Mouse (Mus musculus): ENCODE measurements around the gene Aldh3b2.

Gene Aldh3b2

DNA sequence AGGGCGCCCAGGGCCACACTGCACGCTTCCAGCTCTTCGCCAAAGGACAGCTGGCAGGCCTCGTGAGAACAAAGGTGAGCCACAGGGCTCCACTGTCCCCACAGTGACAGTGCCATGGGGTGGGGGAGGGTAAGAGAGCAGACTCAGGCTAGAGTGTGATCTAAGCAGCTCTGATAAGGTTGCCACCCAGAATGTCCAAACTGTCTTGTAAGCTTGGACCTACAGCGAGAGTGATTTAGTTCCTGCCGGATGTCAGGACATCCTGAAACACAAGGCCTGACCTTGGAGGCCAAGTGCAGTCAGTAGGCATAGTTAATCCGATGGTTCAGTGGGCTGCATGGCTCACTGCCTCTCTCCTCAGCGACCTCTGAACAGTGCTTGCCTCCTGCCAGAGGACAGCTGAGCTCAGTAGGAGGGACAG is 13.1 kb downstream of the Aldh3b2 start:
- no peak for DNase-seq (ENCODE audit: low read depth in 1 of 2, low spot score in 2 of 2)

DNA sequence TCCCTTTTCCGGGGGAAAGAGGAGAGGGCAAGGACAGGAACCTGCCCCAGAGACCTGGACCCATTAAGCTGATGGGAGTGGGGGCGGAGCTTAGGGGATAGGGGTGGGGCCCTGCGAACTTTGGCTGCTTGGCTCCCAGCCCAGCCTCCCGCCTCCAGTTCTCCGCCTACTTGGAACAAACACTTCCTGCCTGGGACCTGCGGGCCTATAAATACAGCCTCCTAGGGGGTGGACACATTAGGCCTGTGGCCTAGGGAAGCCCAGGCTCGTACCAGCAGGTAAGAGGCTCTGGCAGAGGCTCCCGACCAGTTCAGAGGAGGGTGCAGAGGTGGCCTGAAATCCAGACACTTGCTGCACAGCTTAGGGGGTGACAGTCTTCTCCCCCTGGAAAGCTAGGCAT is 14.2 kb downstream of the Aldh3b2 start, which contains the start of gene Acy3:
Gene Acy3 (plus strand): TSS at position 237 of the 400 bp plus-strand sequence.
- no peak for DNase-seq (ENCODE audit: low read depth in 1 of 2, low spot score in 2 of 2)

DNA sequence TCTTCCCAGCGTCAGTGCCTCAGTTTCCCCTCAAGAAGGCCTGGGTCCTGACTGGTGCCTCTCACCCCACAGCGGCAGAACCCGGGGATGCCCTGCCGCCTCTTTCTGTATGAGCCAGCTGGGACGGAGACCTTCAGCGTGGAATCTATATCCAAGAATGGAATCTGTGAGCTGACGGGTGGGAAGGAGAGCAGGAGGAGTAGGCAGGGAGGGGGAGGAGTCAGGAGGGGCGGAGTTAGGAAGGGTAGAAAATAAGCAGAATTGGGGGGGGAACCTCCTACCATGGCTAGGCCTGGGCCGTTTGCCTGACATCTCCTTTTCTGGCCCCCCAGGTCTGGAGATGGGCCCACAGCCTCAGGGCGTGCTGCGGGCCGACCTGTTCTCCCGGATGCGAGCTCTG is 15.9 kb downstream of the Aldh3b2 start:
- DNase-seq (ENCODE audit: low read depth in 1 of 2, low spot score in 2 of 2), result no peak

DNA sequence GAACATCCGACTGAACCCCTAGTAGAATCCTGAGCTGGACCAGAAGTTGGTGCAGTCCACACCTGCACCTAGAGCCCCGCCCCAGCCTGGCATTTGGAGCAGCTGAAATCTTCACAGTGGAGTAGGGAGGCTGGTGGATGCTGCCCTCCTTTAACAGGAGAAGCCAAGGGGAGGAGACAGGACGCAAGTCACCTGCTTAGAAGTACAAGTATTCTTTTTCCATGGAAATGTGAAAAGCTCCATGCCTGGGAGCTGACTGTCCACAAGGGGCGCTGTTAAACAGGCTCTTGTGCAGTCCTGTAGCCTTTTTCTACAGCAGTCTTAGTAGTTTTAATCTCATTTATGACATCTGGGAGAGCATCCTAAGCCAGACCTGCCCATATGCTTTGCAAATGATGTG is 16.6 kb downstream of the Aldh3b2 start:
- no peak for DNase-seq (ENCODE audit: low read depth in 1 of 2, low spot score in 2 of 2)

DNA sequence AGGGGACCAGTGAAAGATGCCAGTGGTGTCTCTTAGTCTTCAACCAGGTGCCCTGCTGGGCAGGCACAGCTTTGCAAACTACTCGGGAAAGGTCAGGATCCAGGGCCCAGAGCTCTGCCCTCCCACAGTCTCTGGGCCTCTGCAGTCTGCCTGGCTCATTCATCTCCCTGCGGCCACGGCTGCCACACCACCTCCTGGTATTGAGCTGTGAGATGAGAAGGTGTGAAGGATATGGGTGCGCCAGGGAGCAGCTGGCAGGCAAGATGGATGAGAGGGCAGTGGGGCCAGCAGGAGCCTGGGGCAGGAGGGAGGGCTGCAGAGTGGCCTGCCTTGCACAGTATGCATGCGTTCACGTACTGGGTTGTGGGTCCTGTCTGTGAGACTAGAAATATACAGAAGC is 18.7 kb downstream of the Aldh3b2 start:
- no peak for DNase-seq (ENCODE audit: low read depth in 1 of 2, low spot score in 2 of 2)

DNA sequence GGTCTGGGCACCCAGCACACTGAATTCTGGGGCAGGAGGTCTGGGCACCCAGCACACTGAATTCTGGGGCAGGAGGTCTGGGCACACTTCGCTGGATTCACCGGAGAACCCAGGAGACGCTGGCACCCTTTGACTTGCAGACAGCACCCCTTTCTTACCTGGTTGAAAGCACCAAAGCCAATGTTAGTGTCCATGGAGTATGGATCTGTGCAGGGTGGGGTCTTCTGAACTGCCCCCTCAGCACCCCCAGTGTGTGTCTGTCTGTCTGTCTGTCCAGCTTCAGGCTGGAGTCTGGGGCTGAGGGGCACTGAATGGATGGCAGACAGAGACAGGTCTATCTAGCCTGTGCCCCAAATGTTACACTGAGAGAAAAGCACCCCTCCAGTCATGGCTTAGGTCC is 19.4 kb downstream of the Aldh3b2 start:
- DNase-seq (ENCODE audit: low read depth in 1 of 2, low spot score in 2 of 2), result no peak

DNA sequence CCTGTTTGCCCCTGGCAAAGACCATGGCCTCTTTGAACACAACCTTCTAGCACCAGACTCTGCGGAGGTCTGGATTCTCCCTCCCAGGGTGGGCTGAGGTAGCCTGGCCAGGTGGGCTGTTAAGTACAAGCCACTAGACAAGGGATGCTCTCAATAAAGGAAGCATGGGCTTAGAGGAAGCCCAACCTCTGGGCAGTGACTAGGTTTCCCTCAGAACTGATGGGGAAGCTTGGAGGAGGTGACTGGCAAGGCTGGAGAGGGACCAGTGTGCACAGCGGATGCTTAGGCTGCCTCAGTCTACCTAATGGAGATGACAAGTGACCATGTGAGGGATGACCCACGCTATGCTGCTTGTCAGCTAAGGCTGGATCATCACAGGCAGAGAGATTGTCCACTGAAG is 19.8 kb downstream of the Aldh3b2 start:
- DNase-seq (ENCODE audit: low read depth in 1 of 2, low spot score in 2 of 2), result no peak

DNA sequence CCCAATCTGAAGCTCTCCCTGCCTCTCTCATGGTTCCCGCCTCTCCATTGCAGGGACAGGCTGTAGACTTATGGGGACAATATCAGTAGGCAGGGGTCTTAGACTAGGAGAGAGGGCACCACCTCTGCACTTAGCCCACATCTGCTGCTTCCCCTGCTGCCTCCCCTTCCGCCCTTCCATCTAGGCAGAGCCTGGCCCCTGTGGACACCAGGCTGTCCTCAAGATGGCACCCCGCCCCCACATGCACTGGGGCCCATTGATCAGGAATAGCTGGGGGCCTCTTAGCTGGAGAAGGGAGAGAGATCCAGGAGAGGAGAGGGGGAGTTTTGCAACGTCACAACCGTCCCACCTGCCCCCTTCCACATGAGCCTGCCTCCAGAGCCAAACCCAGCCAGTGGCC is 20.3 kb downstream of the Aldh3b2 start, which contains the start of gene Tbx10:
Gene Tbx10 (plus strand): TSS at position 337 of the 400 bp plus-strand sequence.
- no peak for DNase-seq (ENCODE audit: low read depth in 1 of 2, low spot score in 2 of 2)

DNA sequence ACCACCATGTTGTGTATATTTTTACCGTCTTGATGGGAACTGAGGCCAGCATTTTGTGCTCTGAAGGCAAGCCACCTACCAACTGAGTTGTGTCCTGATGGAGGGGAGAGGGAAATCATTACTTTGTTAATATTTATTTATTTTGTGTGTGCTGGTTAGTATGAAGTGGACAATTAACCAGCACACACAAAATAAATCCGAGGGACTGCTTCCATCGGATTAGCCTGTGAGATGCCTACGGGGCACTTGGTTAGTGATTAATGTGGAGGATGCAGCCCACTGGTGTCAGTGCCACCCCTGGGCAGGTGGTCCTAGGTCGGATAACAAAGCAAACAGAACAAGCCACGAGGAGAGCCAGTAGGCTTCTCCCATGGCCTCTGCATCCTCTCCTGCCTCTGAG is 22.8 kb downstream of the Aldh3b2 start:
- DNase-seq (ENCODE audit: low read depth in 1 of 2, low spot score in 2 of 2), result no peak

DNA sequence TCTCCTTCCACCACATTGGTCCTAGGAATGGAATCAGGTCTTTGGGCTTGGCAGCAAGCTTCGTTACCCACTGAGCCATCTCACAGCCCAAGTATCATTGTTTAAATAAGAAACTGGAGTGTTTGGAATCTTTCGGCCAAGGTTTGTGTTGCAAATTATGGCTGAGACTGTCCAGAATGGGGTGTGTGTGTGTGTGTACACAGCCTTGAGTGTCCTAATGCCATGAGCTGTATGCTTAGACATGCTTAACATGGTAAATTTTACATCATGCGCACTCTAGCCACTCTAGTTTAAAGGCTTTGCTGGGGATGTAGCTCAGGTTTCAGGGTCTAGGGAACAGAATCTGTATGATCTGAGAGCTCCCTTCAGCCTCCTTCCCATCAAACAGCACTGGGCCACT is 23.4 kb downstream of the Aldh3b2 start:
- DNase-seq (ENCODE audit: low read depth in 1 of 2, low spot score in 2 of 2), result no peak

DNA sequence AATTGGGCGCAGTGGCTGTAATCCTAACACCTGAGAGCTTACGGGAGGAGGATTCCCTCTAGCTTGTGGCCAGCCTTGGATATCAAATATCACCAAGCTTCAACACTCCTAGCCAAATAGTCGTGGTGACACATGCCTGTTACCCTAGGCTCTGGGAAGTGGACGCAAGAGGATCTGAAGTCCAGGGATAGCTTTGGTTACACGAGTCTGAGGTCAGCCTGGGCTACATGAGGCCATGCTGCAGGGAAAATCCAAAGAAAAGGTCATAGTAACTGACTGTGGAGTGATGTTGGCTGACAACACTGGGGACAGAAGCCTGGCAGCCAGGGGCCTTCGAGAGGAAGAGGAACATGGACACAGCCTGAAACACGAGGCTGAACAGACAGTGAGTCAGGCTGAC is 24.0 kb downstream of the Aldh3b2 start:
- DNase-seq (ENCODE audit: low read depth in 1 of 2, low spot score in 2 of 2), result no peak

DNA sequence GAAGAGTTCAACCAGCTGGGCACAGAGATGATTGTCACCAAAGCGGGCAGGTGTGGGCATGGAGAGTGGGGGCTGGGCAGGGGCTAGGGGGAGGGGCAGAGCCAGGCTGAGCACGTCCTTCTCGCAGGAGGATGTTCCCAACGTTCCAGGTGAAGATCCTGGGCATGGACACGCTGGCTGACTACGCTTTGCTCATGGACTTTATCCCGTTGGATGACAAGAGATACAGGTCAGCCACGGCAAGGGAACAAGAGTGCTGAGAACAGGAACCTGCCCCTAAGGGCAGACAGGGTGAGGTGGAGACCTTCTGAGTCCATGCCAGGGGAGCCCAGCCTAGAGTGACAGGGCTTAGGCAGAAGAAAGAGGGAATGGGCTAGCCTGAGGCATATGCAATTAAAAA is 24.6 kb downstream of the Aldh3b2 start:
- DNase-seq (ENCODE audit: low read depth in 1 of 2, low spot score in 2 of 2), result no peak

DNA sequence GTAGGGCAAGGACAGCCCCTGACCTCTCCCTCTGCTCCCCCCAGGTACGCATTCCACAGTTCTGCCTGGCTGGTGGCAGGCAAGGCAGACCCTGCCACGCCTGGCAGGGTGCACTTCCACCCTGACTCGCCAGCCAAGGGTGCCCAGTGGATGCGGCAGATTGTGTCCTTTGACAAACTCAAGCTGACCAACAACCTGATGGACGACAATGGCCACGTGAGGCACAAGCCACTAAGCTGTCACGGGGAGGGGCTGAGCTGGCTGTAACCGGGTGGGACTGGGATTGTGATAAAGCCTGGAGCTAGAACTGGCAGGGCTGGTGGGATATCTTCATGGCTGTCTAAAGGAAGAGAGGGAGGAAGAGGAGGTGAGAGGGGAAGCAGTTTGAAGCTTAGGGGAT is 25.1 kb downstream of the Aldh3b2 start:
- no peak for DNase-seq (ENCODE audit: low read depth in 1 of 2, low spot score in 2 of 2)

DNA sequence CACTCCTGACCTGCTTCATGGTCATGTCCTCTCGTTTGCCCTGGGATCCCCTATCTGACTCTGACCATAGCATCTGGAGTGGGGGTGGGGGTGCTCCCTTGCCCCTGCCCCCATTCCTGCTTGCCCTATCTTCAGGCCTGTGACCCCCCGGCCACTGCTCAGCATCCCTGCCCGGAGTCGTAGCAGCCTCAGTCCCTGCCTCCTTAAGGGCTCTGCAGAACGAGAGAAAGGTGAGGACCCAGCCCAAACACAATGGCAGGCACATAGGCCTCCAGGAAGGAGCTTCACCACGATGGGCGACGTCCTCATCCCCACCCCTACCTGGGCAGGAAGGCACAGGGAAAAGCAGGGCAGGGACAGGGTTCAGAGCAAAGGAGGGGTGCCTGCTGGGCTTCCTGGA is 26.2 kb downstream of the Aldh3b2 start:
- DNase-seq (ENCODE audit: low read depth in 1 of 2, low spot score in 2 of 2), result no peak

DNA sequence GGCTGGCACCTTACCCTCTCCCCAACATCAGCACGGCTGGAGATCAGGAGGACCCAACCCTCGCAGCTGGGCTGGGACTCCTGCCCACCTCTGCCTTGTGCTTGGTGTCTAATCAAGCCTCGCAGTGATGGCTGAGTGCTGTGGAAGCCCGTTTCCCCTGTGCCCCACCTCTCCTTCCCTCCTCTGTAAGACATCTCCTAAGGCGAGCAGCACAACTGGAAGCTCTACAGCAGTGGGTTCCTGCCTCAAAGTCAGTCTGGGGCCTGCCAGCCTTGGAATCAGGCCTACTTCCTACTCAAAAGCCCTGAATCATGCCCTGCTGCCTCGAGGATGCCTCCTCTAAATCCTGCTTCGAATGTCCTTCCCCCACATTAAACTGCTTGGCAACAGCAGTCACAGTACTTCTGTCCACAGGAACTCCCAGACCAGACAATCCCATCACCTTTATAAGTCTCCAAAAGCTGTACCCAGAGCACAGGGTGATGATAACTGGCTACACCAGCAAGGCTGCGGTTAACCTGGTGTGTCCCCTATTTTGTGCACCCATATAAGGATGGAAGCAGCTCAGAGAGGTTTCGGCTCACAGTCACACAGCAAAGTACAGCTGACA is 27.1 kb downstream of the Aldh3b2 start:
- DNase-seq (ENCODE audit: low read depth in 1 of 2, low spot score in 2 of 2), result no peak

DNA sequence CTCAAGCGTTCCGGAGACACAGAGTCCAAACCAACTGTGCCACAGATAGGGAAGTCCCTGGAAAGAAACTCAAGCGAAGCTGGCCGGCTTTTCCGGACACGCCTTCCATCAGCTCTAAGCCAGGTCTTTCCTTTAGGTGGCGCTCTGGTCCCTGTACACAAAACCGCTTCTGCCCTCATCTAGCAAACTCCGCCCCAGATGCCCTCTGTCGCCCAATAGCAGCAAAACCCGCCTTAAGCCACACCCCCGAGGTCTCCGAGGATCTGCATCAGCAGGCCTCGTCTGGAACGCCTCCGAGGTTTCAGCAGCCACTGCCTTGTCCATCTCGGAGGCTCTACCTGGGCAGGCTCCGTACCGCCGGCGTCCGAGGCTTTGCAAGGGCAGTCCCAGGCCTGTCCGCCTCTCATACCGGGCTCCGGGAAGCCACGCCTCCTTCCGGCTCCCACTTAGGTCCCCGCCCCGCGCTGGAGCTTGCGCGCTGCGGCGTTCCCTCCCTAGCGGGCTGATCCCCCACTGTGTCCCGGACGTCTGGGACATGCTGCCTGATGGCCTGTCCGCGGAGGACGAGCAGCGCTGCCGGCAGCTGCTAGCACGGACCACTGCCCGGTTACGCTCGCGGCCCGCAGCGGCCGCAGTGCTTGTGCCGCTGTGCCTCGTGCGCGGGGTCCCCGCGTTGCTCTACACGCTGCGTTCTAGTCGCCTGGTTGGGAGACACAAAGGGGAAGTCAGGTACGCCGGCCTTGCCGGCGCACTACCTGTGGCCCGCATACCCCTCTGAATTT is 28.2 kb downstream of the Aldh3b2 start, which contains the start of the genes Nudt8 and Gm49405:
Gene Nudt8 (plus strand): TSS at position 462 of the 782 bp plus-strand sequence.
Gene Gm49405 (plus strand): TSS at position 508 of the 782 bp plus-strand sequence.
- DNase-seq (ENCODE audit: low read depth in 1 of 2, low spot score in 2 of 2), result peak; percentile 95 to 96

DNA sequence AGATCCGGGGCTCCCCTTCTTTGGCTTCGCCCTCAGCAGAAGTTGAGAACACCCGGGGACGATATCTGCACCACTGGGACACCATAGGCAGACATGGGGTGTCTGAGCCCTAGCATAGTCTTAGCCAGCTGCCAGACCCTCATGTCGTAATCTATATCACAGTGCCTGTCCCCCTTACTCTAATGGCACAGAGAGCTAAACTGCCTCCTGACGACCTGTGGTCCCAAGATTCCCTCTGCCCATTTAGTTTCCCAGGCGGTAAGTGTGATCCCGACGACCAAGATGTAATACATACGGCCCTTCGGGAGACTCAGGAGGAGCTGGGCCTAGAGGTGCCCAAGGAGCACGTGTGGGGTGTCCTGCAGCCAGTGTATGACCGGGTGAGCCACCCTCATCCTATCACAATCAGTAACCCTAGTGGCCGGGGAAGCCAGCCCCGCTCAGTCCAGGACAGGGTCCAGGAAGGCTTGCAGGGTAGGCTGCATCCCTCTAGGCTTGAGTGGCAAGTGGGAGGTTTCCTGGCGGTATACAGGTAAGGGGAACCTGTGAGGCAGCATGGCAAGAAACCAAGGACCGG is 28.9 kb downstream of the Aldh3b2 start:
- DNase-seq (ENCODE audit: low read depth in 1 of 2, low spot score in 2 of 2), result no peak

DNA sequence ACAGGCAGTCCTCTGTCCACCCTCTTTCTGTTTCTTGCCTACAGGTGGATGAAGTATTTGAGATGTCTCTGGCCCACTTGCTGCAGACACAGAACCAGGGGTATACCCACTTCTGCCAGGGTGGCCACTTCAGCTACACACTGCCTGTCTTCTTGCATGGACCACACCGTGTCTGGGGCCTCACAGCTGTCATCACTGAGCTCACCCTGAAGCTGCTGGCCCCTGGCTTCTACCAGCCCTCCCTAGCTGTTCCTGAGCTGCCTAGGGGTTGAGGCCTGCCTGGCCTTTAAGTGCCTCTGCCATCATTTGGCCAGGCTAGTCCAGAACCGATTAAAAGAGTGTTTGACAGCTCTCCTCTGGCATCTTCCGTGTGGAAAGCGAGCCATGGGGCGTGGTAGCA is 29.6 kb downstream of the Aldh3b2 start:
- DNase-seq (ENCODE audit: low read depth in 1 of 2, low spot score in 2 of 2), result no peak

DNA sequence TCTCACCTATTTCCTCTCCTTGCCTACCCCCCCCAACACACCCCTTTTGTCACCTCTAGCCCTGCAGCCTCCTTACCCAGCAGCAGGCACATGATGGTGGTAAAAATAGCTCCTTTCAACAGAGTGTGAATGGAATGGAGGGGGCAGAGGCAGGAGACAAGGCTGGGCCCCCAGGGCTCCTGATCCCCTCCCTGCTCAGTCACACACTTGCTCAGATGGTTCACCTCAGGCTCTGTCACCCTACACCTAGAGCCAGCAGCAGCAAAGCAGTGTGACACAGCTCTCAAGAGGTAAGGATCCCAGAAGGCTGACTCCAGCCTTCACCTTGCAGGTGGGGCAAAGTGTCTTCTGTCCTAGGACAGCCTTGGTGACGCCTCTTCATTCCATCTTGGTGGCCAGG is 31.0 kb downstream of the Aldh3b2 start, which contains the start of gene Doc2g:
Gene Doc2g (plus strand): TSS at position 202 of the 400 bp plus-strand sequence.
- no peak for DNase-seq (ENCODE audit: low read depth in 1 of 2, low spot score in 2 of 2)

DNA sequence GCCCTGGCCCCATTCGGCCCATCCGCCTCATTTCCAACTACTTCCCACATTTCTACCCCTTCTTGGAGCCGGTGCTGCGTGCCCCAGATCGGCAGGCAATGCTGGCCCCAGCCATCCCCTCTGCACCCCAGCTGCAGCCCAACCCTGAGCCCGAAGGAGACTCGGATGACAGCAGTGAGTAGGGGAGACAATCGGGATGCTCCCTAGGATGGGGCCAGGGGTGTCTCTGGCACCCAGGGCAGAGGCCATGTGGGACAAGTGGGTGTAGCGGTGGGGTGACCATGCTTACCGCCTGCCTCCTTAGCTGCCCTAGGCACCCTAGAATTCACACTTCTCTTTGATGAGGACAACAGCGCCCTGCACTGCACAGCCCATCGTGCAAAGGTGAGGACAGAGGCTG is 31.5 kb downstream of the Aldh3b2 start:
- DNase-seq (ENCODE audit: low read depth in 1 of 2, low spot score in 2 of 2), result no peak

DNA sequence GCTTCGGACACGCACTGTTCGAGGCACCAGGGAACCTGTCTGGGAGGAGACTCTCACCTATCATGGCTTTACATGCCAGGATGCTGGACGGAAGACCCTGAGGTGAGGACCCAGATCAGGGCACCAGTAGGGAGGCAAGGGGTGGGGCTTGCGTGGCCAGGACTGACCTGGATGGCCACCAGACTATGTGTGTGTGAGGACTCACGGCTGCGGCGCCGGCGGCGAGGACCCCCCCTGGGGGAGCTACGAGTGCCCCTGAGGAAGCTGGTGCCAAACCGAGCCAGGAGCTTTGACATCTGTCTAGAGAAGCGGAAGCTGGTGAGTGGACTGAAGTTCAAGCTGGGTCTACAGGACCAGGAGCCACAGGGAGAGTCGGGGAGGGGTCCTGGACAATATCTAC is 32.2 kb downstream of the Aldh3b2 start:
- no peak for DNase-seq (ENCODE audit: low read depth in 1 of 2, low spot score in 2 of 2)

DNA sequence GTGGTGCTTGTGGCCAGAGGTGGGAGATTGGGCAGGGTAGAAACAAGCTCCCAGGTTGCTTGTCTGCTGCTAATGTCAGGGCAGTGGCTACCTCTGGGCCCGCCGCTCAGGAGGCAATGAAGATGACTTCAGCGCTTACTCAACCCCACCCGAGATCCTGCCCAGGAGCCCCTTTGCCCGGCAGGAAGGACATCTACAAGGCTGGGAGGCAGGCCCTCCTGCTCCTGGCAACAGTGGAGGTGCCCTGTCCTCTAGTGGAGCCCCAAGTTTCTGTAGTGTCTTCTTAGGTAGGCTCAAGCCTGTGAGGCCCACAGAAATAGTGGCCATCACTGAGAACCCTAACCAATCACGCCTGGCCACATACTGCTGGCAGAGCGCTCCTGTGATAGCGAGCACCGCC is 33.0 kb downstream of the Aldh3b2 start:
- no peak for DNase-seq (ENCODE audit: low read depth in 1 of 2, low spot score in 2 of 2)
